Mouse (Mus musculus) yolk sac, embryonic 10.5 days (tissue): ENCODE data around the gene Lipo2.
"Not testable (repeated sequence)": the region's sequence is repeated elsewhere in the genome, so short reads cannot be mapped to it uniquely, and the experiment has no call there.

Experiments
- DNase-seq: peaks from one replicate; pipeline ENCODE4 v3.0.0-alpha.2; 2017; ENCODE audit warnings: low spot score

The Lipo2 gene

GRCm38 (mm10) chr19:33751259-33751658, at the start of gene Lipo2:
Lipo2 (minus strand) TSS chr19:33751359.
- not testable (repeated sequence) for DNase-seq

DNA sequence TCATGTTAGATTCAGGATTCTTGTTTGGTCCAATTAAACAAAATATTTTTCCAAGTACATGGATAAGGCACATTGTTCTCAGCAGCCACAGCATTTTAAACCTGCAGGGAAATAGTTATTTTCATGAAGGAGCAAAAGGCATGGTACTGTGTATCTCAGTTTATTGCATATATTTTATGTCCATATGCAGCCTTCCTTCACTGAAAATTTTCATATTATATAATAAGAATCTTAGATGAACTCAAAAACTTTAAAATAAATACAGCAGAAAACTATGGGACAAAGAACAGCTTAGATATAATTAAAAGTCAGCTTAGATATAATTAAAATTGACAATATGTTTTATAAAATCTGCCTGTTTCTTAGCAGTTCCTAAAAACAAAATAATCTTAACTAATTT, 36.2 kb upstream of the Lipo2 start, which contains the start of gene Lipo1:
TSS of gene Lipo1 (minus strand) at position 101 of the 400 bp plus-strand sequence.
- DNase-seq, result not testable (repeated sequence)

- no peak for DNase-seq
Measured at GRCm38 (mm10) chr19:33786576-33787277, 35.6 kb upstream of the Lipo2 start.

DNA sequence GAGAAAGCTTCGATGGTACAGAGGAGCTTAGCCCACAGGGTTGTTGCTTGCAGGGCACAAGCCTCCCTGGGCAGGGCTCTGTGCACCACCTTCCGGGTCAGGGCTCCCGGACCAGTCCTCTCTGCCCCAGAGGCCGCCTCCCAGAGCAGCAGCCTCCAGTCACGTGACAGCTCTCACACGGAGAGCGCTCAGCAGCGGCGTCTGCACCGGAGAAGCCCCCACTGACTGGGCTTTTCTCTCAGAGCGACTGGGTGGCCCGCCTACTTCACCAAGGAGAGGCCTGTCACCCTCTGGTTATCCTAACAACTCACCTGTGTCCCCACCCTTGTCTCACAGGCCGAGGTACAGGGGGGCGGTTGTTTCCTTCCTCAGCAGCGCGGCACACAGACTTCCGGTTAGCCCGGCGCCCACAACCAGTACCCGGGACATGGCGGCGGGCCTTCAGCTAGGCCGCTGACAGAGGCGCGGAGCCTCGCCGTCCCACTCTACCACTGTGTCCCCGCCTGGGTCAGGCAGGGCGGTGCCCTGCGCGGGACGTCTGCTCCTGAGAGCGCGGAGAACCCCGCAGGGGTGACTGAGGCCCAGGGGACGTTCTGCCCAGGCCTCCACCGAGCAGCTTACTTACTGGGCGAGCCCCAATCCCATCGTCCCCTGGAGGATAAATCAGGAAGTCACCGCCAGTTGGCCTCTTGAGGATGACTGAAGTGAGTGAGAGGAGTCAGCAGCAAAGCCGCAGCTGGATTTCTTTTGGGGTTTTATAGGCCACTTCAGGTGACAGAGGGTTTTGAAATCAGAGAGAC, 10.3 kb upstream of the Lipo2 start, which contains the start of gene Lipo3:
TSS of gene Lipo3 (minus strand) at position 665 of the 800 bp plus-strand sequence.
- peak; percentile 1 for DNase-seq
